Mouse (Mus musculus): ENCODE measurements around the gene Hexim1. TPM values are rescaled to one million over a fixed set of nuclear protein-coding genes. Genes with fewer than 3 reads are reported as not detected.

The Hexim1 gene
- polyA plus RNA-seq, 1 experiment from 2014 or later: 1.7 TPM

GRCm38 (mm10) chr11:103119609-103120008 lies 3.6 kb downstream of the Hexim1 start:
- no peaks in the 10 kb centered on the region for H3K9me3 ChIP-seq (replicated peaks; ENCODE audit: control insufficient read depth, low read length)

DNA sequence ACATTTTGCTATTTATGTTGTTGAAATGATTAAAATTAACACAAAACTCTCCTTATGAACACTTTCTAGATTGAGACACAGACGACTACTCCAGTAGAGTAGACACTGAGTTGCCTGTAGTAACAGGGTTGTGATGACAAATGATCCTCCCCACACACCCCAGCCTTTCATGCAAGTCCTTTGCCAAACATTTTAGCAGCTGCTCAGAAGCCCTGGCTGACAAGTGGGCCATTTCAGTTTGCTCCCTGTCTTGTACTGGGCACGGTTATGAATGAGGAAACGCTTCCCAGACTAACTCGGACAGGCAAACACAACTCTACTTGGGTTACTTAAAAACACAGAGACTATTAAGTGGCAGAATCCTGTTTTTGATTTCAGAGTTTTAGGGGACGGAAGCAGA lies 4.3 kb downstream of the Hexim1 start:
- no peaks in the 10 kb centered on the region for H3K9me3 ChIP-seq (replicated peaks; ENCODE audit: control insufficient read depth, low read length)
- H3K4me3 ChIP-seq (ENCODE audit: low read depth, low read length): no peak overlapping the region
- H3K27ac ChIP-seq (ENCODE audit: low read length): no peak overlapping the region
- no peaks in the 10 kb centered on the region for H3K36me3 ChIP-seq (ENCODE audit: control insufficient read depth, insufficient read depth)
- no peak for ATAC-seq (ENCODE audit: low read depth)
- WGBS (ENCODE audit: insufficient replicate concordance): 71% methylated on average over 5 of the region's 5 CpGs
- H3K9ac ChIP-seq (ENCODE audit: low read depth, low read length): no peak overlapping the region
- no peak overlapping the region for H3K4me2 ChIP-seq (ENCODE audit: low read depth, low read length)
- H3K27me3 ChIP-seq (ENCODE audit: control insufficient read depth, insufficient read depth, low read depth, low read length): no peaks in the 10 kb centered on the region
- peaks cover 9% of the 10 kb centered on the region for H3K4me1 ChIP-seq (ENCODE audit: control insufficient read depth, low read depth, low read length)

More at GRCm38 (mm10) chr11:103119609-103120008, 3.6 kb downstream of the Hexim1 start:
- no peak overlapping the region for H3K9ac ChIP-seq (ENCODE audit: low read depth, low read length)
- H3K4me3 ChIP-seq (ENCODE audit: low read depth, low read length): no peak overlapping the region
- H3K4me1 ChIP-seq (ENCODE audit: control insufficient read depth, low read depth, low read length): peaks cover 11% of the 10 kb centered on the region
- H3K36me3 ChIP-seq (ENCODE audit: control insufficient read depth, insufficient read depth): no peaks in the 10 kb centered on the region
- ATAC-seq (ENCODE audit: low read depth): no peak
- 58% methylated on average over 5 of the region's 5 CpGs for WGBS (ENCODE audit: insufficient replicate concordance)
- no peak overlapping the region for H3K27ac ChIP-seq (ENCODE audit: low read length)
- no peaks in the 10 kb centered on the region for H3K27me3 ChIP-seq (ENCODE audit: control insufficient read depth, insufficient read depth, low read depth, low read length)
- H3K4me2 ChIP-seq (ENCODE audit: low read depth, low read length): no peak overlapping the region

DNA sequence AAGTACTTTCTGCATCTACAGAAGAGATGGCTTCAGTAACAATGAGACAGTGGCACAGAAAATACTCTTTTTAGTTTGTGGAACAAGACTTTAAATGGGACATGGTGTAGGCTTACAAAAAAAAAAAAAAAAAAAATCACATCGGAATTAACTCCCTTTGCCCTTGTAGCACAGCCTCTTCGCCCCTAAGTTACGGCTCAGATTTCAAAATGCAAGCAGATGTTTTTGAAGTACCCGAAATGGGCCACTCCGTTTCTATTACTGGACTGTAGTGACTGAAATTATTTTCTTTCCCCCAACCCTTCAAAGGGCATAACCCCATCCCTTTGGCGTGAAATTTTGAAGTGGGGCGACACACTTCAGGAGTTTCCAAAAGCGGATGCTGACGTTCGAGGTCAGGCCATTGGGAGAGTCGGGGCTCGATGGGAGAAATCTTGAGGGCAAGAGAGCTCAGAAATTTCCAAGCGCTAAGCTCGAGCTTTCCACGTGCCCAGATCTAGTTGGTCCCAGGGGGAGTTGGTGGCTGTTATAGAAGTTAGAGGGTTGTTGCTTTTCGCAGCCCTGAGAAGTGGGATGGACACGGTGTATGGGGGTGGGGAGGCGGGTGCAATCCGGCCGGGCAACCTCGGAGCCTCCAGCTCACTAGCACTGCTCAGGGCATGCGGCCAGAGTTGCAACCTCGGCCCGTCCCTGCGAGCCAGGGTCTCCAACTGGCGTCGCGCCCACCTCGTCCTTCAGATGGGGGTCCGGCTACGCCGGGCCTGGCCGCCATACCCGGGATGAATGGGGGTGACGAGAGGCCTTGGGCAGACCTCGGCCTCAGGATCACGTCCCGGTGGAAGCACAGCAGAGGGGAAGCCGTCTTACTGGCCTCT lies 15.9 kb downstream of the Hexim1 start, which contains the start of gene Hexim2:
Gene Hexim2, plus strand, starts transcription at position 729 of the 875 bp plus-strand sequence.
- under 1% methylated on average over 39 of the region's 39 CpGs for WGBS (ENCODE audit: insufficient replicate concordance)
- Histone ChIP-seq H3K36me3 (ENCODE audit: control insufficient read depth, insufficient read depth) (no peaks in the 10 kb centered on the region), H3K27me3 (ENCODE audit: control insufficient read depth, insufficient read depth, low read depth, low read length) (no peaks in the 10 kb centered on the region), H3K4me2 (ENCODE audit: low read depth, low read length) (peak within 1 kb of the TSS; percentile 77), H3K4me3 (ENCODE audit: low read depth, low read length) (peak within 1 kb of the TSS; percentile 94), H3K9me3 (replicated peaks; ENCODE audit: control insufficient read depth, low read length) (no peaks in the 10 kb centered on the region), H3K27ac (ENCODE audit: low read length) (peak within 1 kb of the TSS; percentile 94), H3K9ac (ENCODE audit: low read depth, low read length) (peak within 1 kb of the TSS; percentile 98), H3K4me1 (ENCODE audit: control insufficient read depth, low read depth, low read length) (peaks cover 45% of the 10 kb centered on the region)
- ATAC-seq (ENCODE audit: low read depth): peak; percentile 27

DNA sequence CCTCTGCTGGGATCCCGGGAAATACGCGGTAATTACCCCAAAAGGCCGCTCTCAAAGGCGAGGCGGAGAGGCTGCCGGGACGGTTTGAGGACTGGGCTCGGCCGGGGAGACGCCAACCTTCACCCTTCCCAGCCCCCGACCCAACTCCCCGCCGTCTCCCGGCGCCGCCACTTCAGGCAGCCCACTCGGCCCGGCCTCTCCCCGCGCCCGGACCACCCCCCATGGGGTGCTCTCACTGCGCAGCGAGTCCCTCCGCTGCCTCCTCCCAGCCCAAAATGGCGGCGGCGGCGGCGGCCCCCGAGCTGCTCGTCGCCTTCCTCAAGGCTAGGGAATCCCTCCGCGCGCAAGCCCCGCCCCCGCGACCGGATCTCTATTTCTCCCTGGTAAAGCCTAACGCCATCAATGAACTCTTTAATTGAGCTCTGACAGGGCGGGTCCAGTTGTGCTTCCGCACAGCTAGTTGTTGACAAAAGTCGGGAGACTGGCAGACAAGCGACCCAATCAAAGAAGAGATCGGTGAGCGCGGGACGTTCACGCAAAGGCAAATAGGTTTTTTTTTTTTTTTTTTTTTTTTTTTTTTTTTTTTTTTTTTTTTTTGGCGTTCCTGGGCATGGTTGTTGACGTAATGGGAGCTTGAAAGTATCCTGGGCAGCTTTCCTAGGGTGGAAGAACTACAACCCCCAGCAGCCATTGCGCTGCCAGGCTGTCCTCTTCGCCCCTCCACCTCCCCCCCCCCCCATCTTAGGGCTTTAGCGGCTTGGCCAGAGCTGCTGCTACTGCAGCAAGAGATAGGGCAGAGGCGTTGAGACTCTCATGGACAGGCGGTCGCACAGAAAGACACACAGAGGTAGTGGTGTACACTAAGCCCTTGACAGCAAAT lies 16.8 kb downstream of the Hexim1 start:
- WGBS (ENCODE audit: insufficient replicate concordance): under 1% methylated on average over 56 of the region's 58 CpGs
- ATAC-seq (ENCODE audit: low read depth): peak; percentile 90
- peaks cover 45% of the 10 kb centered on the region for H3K4me1 ChIP-seq (ENCODE audit: control insufficient read depth, low read depth, low read length)

GRCm38 (mm10) chr11:103133456-103134185 lies 17.6 kb downstream of the Hexim1 start:
- ATAC-seq (ENCODE audit: low read depth): no peak
- Histone ChIP-seq H3K27me3 (ENCODE audit: control insufficient read depth, insufficient read depth, low read depth, low read length) (no peaks in the 10 kb centered on the region), H3K4me2 (ENCODE audit: low read depth, low read length) (peak overlapping the region; percentile 77), H3K27ac (ENCODE audit: low read length) (peak overlapping the region; percentile 94), H3K36me3 (ENCODE audit: control insufficient read depth, insufficient read depth) (no peaks in the 10 kb centered on the region), H3K4me3 (ENCODE audit: low read depth, low read length) (peak overlapping the region; percentile 94), H3K9ac (ENCODE audit: low read depth, low read length) (peak overlapping the region; percentile 98), H3K4me1 (ENCODE audit: control insufficient read depth, low read depth, low read length) (peaks cover 45% of the 10 kb centered on the region), H3K9me3 (replicated peaks; ENCODE audit: control insufficient read depth, low read length) (no peaks in the 10 kb centered on the region)
- WGBS (ENCODE audit: insufficient replicate concordance): 37% methylated on average over 6 of the region's 6 CpGs

More for the DNA sequence above, 16.8 kb downstream of the Hexim1 start:
- Histone ChIP-seq H3K4me2 (ENCODE audit: low read depth, low read length) (peak overlapping the region; percentile 77), H3K36me3 (ENCODE audit: control insufficient read depth, insufficient read depth) (no peaks in the 10 kb centered on the region), H3K9me3 (replicated peaks; ENCODE audit: control insufficient read depth, low read length) (no peaks in the 10 kb centered on the region), H3K27ac (ENCODE audit: low read length) (peak overlapping the region; percentile 94), H3K27me3 (ENCODE audit: control insufficient read depth, insufficient read depth, low read depth, low read length) (no peaks in the 10 kb centered on the region), H3K9ac (ENCODE audit: low read depth, low read length) (peak overlapping the region; percentile 98), H3K4me3 (ENCODE audit: low read depth, low read length) (peak overlapping the region; percentile 94)

DNA sequence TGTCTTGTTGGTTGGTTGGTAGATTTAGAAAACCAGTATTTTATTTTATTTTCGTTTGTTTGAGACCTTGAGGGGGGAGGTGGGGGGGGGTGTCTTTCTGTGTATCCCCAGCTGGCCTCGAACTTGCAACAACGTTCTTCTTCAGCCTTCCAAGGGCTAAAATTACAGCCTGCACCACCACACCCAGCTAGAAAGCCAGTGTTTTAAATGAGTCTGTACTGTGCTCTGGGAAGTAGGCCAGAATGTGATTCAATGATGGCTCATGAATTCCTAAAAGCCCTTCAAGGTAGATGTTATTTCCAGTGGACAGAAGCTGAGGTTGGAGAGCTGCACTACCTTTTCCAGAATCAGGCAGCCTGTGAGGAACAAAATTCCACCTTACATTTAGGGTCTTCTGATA lies 18.2 kb downstream of the Hexim1 start:
- peak overlapping the region; percentile 77 for H3K4me2 ChIP-seq (ENCODE audit: low read depth, low read length)
- H3K4me1 ChIP-seq (ENCODE audit: control insufficient read depth, low read depth, low read length): peaks cover 45% of the 10 kb centered on the region
- no peaks in the 10 kb centered on the region for H3K27me3 ChIP-seq (ENCODE audit: control insufficient read depth, insufficient read depth, low read depth, low read length)
- H3K36me3 ChIP-seq (ENCODE audit: control insufficient read depth, insufficient read depth): no peaks in the 10 kb centered on the region; the same call in 1 of the 2 replicates
- H3K27ac ChIP-seq (ENCODE audit: low read length): peak overlapping the region; percentile 94
- no peaks in the 10 kb centered on the region for H3K9me3 ChIP-seq (replicated peaks; ENCODE audit: control insufficient read depth, low read length)
- ATAC-seq (ENCODE audit: low read depth): no peak
- H3K4me3 ChIP-seq (ENCODE audit: low read depth, low read length): peak overlapping the region; percentile 8; the same call in 1 of the 2 replicates
- H3K9ac ChIP-seq (ENCODE audit: low read depth, low read length): peak overlapping the region; percentile 98; the same call in 1 of the 2 replicates
- WGBS (ENCODE audit: insufficient replicate concordance): 52% methylated on average over 3 of the region's 3 CpGs

DNA sequence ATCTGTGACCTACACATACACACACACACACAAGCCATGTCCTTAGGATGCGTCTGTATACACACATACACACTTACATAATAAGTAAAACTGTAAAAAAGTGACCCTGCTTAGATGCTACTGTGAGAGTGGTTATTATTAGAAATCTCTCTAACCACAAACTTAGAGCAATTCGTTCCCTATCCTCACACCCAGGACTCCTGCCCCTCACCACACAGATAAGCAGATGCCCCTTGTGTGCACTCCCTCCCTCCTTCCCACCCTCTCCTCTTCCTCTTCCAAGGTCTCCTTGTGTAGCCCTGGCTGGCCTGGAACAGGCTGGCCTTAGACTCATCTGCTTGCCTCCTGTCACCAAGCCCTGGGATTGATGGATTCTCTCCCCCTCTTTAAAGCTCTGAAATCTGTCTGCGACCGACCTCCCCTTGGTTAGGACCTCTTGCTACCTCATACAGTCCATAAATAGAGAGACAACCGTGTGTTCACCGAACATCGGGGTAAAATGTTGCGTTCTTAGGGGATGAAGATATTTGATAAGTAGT lies 20.1 kb downstream of the Hexim1 start:
- H3K4me3 ChIP-seq (ENCODE audit: low read depth, low read length): no peak overlapping the region
- WGBS (ENCODE audit: insufficient replicate concordance): 12% methylated on average over 8 of the region's 8 CpGs
- peaks cover 35% of the 10 kb centered on the region for H3K4me1 ChIP-seq (ENCODE audit: control insufficient read depth, low read depth, low read length)
- H3K9ac ChIP-seq (ENCODE audit: low read depth, low read length): no peak overlapping the region
- ATAC-seq (ENCODE audit: low read depth): no peak
- no peak overlapping the region for H3K27ac ChIP-seq (ENCODE audit: low read length)
- no peaks in the 10 kb centered on the region for H3K9me3 ChIP-seq (replicated peaks; ENCODE audit: control insufficient read depth, low read length)
- H3K27me3 ChIP-seq (ENCODE audit: control insufficient read depth, insufficient read depth, low read depth, low read length): no peaks in the 10 kb centered on the region
- H3K36me3 ChIP-seq (ENCODE audit: control insufficient read depth, insufficient read depth): no peaks in the 10 kb centered on the region; the same call in 1 of the 2 replicates
- H3K4me2 ChIP-seq (ENCODE audit: low read depth, low read length): no peak overlapping the region

Data from liver, embryonic 16.5 days (tissue).